Mouse (Mus musculus) CD4-positive, CD25-positive, alpha-beta regulatory T cell, adult 2 months (primary cell): ENCODE results near the gene Trp53rkb.
"Not testable (repeated sequence)": the region's sequence is repeated elsewhere in the genome, so short reads cannot be mapped to it uniquely, and the experiment has no call there.

Experiments
- DNase-seq: peaks from one replicate; pipeline ENCODE4 v3.0.0-alpha.2; 2012; ENCODE audit warnings: low read depth, low spot score

Trp53rkb gene

DNA sequence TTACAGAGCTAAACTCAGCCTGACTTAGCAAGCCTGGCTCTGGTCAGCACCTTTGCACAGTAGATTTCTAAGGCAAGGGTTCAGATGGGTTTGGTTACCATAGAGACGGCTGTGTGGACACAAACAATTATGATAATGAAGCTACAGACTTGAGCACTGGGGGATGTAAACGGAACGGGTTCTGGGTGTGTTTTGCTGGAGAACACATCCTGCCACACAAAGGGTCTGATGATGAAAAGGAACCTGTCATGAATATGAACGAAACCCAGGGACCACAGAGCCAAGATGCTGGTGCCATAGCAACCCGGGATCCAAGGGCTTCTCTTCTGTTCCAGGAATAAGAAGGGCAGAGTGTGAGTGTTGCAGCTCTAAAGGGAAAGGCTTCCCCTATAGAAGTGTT lies at the start of gene Trp53rkb:
Gene Trp53rkb (plus strand): TSS at position 177 of the 400 bp plus-strand sequence.
- no peak for DNase-seq

DNA sequence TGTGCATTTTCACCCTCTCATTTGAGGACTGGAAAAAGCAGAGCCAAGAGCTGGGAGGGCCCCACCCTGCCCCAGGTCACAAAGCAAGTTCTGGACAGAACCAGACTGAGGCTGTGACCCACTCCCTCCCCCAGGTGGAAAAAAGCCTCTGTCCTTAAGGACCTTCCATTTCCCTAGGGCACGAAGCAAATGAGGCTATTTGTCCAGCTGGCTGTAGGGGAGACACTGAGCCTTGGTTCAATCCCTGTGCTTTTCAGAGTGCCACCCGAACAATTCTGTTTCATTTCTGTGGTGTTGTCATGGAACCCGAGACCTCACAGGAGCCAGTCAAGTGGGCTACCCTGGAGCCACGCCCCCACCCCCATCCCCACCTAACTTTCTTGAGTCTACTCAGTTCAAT lies 48.8 kb upstream of the Trp53rkb start:
- no peak for DNase-seq

DNA sequence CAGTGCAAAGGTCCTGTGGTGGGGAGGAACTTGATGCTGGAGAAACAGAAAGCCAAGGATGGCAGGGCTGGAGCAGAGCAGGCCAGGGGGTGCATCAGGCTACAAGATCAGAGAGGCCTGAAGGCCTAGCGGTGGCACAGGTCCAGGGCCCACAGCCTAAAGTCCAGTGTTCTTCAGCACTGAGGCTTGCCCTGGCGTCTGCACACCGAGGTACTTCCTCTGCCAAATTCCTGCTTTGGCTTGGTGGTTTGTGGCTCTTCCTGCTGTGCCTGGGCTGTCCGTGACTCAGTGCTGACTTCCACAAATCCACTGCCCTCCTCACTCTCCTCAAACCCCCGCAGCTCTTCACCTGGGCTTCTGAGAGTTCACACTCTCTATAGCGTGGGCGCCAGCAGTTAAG lies 47.9 kb upstream of the Trp53rkb start:
- DNase-seq: no peak

- DNase-seq: peak; percentile 33
These were observed 46.5 kb upstream of the Trp53rkb start for GRCm38 (mm10) chr2:166745849-166746248.

GRCm38 (mm10) chr2:166746261-166746913 lies 45.9 kb upstream of the Trp53rkb start:
- not testable (repeated sequence) for DNase-seq

- DNase-seq: no peak
These were observed 41.6 kb upstream of the Trp53rkb start for GRCm38 (mm10) chr2:166750620-166751191.

DNA sequence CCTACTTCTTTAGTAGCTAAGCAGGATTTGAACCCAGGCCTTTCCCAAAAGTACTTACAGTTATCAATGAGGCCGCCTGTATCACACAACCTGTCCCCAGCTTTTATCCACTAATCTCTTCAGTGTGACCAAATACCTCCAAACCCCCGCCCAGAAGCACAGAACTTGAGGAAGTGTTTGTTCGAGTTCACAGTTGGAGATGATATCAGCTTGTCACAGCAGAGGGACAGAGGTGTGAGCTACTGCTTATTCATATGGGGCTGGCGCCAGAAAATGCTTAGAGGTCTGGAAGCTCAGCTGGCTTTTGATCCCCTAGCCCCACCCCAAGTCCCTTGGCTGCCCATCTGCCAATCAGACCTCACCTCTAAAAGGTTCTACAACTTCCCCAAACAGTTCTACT lies 38.1 kb upstream of the Trp53rkb start:
- no peak for DNase-seq

- peak; percentile 31 for DNase-seq
These were observed 37.6 kb upstream of the Trp53rkb start for GRCm38 (mm10) chr2:166754760-166755159.

DNA sequence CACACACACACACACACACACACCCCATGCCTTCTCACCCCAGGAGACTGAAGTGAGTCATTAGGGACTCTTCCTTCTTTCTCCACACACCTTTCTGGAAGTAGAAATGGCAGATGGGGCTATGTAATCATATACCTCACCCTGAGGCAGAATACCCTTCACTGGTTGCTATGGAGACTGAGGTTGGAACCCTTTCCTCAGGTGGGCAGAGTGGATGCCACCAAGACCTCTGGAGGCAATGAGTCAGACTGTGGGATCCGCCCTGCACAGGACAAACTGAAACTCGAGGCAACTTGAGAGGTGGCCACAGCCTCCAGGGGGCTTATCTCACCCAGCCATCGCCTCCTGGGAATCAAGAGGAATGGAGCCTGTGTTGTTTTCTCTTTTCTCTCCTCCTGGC lies 34.4 kb upstream of the Trp53rkb start:
- DNase-seq: no peak

DNA sequence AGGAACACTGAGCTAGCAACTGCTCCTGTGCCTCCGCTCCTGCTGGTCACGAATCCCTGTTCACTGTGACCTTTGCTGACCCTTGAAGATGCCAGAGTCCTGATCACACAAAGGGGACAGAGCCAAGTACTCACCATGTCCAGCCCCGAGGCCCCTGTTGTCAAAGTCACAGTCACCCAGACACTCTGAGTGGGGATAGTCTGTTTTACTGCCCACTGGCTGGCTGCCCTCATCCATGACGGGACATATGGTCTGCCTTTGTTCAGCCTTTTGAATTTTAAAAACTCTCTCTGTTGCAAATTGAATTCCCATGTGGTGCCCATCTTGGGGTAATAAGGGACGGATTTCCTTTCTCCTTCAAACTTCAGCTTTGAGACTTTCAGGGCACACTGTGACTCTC lies 28.3 kb upstream of the Trp53rkb start:
- no peak for DNase-seq

- DNase-seq: no peak
These were observed 24.7 kb upstream of the Trp53rkb start for GRCm38 (mm10) chr2:166767591-166767990.

DNA sequence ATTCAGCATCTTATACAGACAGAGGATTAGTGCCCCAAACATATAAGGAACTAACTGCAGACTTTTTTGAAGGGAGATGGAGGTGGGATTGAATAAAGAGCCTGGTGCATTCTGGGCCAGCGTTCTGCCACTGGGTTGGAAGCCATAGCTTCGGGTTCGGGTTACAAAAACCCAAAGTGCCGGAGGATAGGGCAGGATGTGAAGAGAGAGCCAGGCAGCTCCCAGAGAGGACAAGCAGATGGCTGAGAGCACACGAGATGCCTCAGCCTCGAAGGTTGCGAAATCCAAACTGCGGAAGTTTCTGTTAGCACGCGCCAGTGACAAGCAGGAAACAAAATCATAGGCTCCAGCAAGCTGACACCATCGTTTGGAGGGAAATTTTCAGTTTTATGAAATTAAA lies 20.9 kb upstream of the Trp53rkb start:
- no peak for DNase-seq

- DNase-seq: no peak
These were observed 18.7 kb upstream of the Trp53rkb start for GRCm38 (mm10) chr2:166773587-166773986.

GRCm38 (mm10) chr2:166774275-166774674 lies 18.1 kb upstream of the Trp53rkb start:
- DNase-seq: no peak

- DNase-seq: peak; percentile 46
These were observed 16.9 kb upstream of the Trp53rkb start for GRCm38 (mm10) chr2:166775357-166775893.

DNA sequence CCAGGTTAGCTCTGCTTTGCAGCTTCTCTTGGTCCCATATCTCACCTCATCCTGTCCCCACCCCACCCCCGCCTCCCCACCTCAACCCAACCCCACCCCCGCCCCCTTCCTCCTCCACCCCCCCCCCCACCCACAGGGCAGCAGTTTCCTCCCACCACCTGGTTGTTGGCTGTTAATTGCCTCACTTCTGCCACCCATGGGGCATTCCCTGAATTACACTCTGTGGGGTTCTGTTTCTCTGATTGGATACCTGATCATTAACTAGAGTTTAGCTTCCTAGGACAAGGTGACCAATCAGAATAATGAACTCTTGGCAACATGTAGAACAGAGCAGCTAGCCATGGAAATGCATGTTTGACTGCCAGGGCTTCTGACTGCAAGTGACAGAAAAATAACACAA lies 16.1 kb upstream of the Trp53rkb start:
- peak; percentile 76 for DNase-seq

- no peak for DNase-seq
These were observed 12.4 kb upstream of the Trp53rkb start for GRCm38 (mm10) chr2:166779956-166780355.

GRCm38 (mm10) chr2:166780980-166781578 lies 11.3 kb upstream of the Trp53rkb start:
- peak; percentile 89 for DNase-seq

DNA sequence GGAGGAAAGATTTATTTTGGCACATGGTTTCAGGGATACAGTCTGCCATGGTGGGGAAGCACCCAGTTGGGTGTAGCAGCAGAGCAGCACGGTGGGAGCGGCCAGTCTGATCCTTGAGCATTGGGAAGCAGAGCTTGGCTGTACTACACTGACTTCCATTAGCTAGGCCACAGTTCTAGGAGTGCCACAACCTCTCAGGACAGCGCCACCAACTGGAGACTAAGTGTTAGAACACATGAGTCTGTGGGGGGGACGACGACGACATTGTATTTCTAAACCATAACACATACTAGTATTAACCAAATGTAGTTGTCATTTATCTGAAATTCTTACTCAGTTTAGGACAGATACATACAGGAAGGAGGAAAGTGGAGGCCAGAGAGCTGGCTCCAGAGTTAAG lies 8.0 kb upstream of the Trp53rkb start:
- DNase-seq: peak; percentile 46

- DNase-seq: peak; percentile 94
These were observed 5.9 kb upstream of the Trp53rkb start for GRCm38 (mm10) chr2:166786353-166787004.

DNA sequence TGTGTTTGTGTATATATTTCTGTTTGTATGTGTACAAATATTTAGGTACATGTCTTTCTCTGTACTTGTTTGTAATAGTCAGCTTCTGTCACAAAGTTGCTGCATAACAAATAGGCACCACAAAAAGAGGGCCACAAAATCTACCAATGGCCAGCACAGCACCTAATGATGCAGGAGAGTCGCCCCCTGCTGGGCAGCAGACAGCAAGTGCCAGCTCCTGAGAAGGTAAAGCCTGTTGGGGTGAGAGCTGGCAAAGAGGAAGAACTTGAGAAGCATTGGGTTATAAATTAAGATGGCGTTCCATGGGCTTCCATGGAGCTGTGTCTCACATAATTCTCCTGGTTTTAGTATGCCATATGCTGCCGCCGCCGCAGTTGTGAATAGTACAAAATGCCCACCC lies 593 bp upstream of the Trp53rkb start:
- peak; percentile 71 for DNase-seq

DNA sequence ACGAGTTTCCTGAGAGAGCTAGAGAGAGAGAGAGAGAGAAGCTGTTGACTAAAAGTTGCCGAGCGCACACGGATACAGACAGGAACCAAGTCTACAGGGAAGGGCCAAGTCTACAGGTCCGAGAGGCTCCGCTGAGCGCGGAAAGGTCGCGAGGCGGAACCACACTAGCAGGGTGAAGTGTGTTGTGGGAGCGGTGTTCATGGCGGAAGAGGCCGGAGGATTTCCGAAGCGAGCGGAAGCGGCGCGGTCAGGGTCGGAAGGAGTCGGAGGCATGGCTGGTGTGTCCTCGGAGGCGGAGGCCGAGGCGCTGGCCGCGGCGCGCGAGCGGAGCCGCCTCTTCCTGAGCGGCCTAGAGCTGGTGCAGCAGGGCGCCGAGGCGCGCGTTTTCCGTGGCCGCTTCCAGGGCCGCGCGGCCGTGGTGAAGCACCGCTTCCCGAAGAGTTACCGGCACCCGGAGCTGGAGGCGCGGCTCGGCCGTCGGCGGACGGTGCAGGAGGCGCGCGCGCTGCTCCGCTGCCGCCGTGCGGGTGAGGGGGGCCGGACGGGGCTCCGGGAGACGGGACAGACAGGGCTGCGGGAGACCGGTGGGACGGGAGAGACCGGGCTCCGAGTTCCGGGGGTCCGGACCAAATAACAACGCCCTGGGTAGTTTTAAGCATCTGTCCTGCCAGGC lies 1.3 kb downstream of the Trp53rkb start:
- peak; percentile 82 for DNase-seq
